Mouse (Mus musculus) stomach, embryonic 16.5 days (tissue): ENCODE measurements around the gene Grxcr1. TPM values are rescaled to one million over a fixed set of nuclear protein-coding genes. Genes with fewer than 3 reads are reported as not detected.

Experiments
- ATAC-seq: fragments of 200-750 bp; cut with Nextera tagmentation; 2 replicates; pipeline ENCODE4 v1.8.0; 2017; ENCODE audit warnings: moderate number of reproducible peaks, moderate TSS enrichment; ENCODE audit not compliant: insufficient read depth, low FRiP score
- H3K27ac ChIP-seq: fragments of 300-500 bp; sonication (generic); 2 replicates; pipeline ENCODE4 v1.5.1; 2014; ENCODE audit warnings: low read length
- H3K27me3 ChIP-seq: fragments of 300-500 bp; sonication (generic); 2 replicates; pipeline ENCODE4 v1.6.1; 2014; ENCODE audit warnings: low read length, control low read depth, mixed read lengths; ENCODE audit not compliant: control insufficient read depth, insufficient read depth
- H3K36me3 ChIP-seq: fragments of 300-500 bp; sonication (generic); 2 replicates; pipeline ENCODE4 v1.6.1; 2014; ENCODE audit warnings: low read length; ENCODE audit not compliant: control insufficient read depth, insufficient read depth
- H3K4me1 ChIP-seq: fragments of 300-500 bp; sonication (generic); 2 replicates; pipeline ENCODE4 v1.6.1; 2014; ENCODE audit warnings: low read length, control low read depth, mixed read lengths; ENCODE audit not compliant: control insufficient read depth, insufficient read depth
- H3K4me2 ChIP-seq: fragments of 300-500 bp; sonication (generic); 2 replicates; pipeline ENCODE4 v1.6.1; 2014; ENCODE audit warnings: low read depth, low read length, mixed read lengths
- H3K4me3 ChIP-seq: fragments of 300-500 bp; sonication (generic); replicated peaks from 2 replicates; pipeline ENCODE4 v1.5.1; 2014; ENCODE audit warnings: mild to moderate bottlenecking, low read length
- H3K9ac ChIP-seq: fragments of 300-500 bp; sonication (generic); 2 replicates; pipeline ENCODE4 v1.6.1; 2014; ENCODE audit warnings: low read length
- H3K9me3 ChIP-seq: fragments of 300-500 bp; sonication (generic); replicated peaks from 2 replicates; pipeline ENCODE4 v1.6.1; 2016; ENCODE audit warnings: low read length, control low read depth; ENCODE audit not compliant: control insufficient read depth
- WGBS: fragments of 180-500 bp; shearing (Covaris S2); extraction: QIAGEN DNeasy Blood & Tissue Kit; methylation state at CpG from one replicate; pipeline ENCODE4 v1.1.7; 2014; 5-methylcytosine and 5-hydroxymethylcytosine counted together
- polyA plus RNA-seq: library from polyadenylated mRNA; unstranded; fragments of >200 nt; fragmentation: Nextera tagmentation; extraction: Ambion mirVana; gene quantifications from 2 replicates; pipeline ENCODE4 v1.2.1, GENCODE M21; 2015

Grxcr1 gene
- polyA plus RNA-seq, 1 experiment from 2014 or later: not detected

DNA sequence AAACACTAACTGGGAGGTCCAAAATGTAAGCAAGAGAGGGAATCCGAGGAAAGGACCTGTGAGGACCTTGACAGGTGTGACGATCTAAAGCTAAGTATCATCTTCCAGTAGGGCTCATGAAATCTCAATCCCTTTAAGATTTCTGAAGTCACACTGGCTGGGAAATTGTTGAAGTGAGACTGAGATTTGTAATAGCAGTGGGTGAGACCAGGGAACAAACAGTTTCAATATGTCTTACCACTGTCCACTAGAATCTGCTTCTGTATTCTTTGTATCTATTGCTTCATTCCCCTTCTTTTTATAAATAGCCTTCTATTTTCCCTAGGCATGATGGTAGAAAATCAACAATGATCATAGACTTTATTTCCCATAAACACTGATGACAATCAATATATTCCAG lies 10.8 kb upstream of the Grxcr1 start:
- no peaks in the 10 kb centered on the region for H3K27me3 ChIP-seq
- H3K9ac ChIP-seq: no peak overlapping the region
- H3K4me3 ChIP-seq: no peak overlapping the region
- H3K27ac ChIP-seq: no peak overlapping the region
- H3K4me1 ChIP-seq: no peaks in the 10 kb centered on the region
- no peaks in the 10 kb centered on the region for H3K36me3 ChIP-seq
- no peaks in the 10 kb centered on the region for H3K9me3 ChIP-seq
- 60% methylated on average over 2 of the region's 2 CpGs for WGBS
- no peak overlapping the region for H3K4me2 ChIP-seq
- no peak for ATAC-seq

DNA sequence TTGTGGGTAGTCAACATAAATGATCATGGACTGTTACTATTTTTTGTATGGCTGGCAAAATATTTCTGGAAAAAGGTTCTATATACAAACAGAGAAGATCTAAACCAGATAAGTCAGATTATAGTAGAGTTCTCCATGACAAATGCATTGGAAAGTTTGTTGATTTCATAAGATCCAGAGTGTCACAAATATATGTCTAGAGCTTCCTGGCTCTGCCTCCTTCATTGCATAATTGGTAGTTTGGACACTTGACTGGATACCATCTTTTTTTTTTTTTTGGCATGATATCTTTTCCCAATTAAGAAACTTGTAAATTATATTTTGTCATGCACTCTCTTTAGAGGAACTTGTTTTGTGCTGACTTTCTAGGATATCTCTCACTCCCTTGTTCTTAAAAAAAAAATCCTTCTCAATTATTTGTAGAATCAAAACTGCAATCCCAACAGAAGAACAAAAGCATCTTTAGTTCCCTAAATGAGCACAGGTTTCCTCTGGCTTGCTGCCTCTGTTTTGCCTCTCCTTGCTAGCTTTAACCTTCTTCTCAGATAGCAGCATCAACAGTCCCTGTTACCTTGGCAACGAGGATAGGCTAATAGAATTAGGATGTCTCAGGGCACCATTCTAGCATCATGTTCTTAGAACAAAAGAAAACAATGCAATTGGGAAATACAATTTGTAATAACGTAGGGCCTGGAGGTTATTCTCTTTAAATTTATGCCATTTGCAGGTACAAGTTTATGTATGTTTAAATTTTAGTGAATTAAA lies 4.8 kb upstream of the Grxcr1 start:
- Histone ChIP-seq H3K27ac (no peak overlapping the region), H3K4me2 (no peak overlapping the region), H3K36me3 (no peaks in the 10 kb centered on the region), H3K4me1 (no peaks in the 10 kb centered on the region), H3K9ac (no peak overlapping the region), H3K27me3 (no peaks in the 10 kb centered on the region), H3K9me3 (no peaks in the 10 kb centered on the region), H3K4me3 (no peak overlapping the region)
- ATAC-seq: no peak
- WGBS: 79% methylated on average over 2 of the region's 2 CpGs

DNA sequence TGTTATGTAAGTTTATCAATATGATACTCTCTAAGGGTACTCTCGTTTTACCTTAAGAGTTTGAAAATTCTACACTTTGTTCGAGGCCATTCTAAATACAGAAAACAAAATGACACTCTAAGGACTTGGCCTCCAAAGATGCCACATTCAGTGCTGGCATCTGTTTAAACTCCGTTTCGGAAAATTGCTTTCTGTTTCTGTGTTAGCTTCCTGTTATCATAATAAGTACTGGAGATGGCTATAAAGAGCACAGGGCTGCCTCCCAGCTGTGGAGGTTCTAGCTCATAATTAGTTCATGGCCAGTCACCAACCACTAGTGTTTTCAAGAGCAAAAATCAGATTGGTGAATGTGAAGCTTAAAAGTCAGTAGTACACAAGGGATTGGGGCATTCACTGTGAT lies 4.2 kb upstream of the Grxcr1 start:
- H3K9me3 ChIP-seq: no peaks in the 10 kb centered on the region
- no peaks in the 10 kb centered on the region for H3K36me3 ChIP-seq
- no peak for ATAC-seq
- no peak overlapping the region for H3K9ac ChIP-seq
- no peaks in the 10 kb centered on the region for H3K27me3 ChIP-seq
- no peak overlapping the region for H3K4me3 ChIP-seq
- WGBS: 62% methylated on average over 4 of the region's 4 CpGs
- H3K4me2 ChIP-seq: no peak overlapping the region
- no peaks in the 10 kb centered on the region for H3K4me1 ChIP-seq
- H3K27ac ChIP-seq: no peak overlapping the region

DNA sequence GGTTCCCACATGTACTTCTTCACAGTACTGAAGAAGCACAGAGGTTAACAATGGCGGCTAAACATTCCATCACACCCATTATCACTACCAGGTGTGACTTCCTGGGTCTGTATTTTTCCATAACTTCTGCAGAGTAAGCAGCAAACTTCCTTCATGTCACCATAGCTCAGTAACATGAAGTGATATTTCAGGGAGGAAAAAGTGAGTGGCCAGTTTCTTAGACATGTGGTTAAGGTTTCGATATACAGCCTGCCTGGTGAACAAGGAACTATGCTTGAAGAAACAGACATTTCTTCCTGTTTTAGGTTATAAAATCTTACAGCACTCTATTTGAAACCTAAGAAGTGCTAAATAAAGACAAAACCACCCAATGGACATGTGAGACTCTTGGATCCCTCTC lies 1.7 kb downstream of the Grxcr1 start:
- Histone ChIP-seq H3K36me3 (no peaks in the 10 kb centered on the region), H3K4me1 (no peaks in the 10 kb centered on the region), H3K27me3 (no peaks in the 10 kb centered on the region), H3K27ac (no peak overlapping the region), H3K9ac (no peak overlapping the region), H3K4me3 (no peak overlapping the region), H3K9me3 (no peaks in the 10 kb centered on the region), H3K4me2 (no peak overlapping the region)
- no peak for ATAC-seq
- 79% methylated on average over 2 of the region's 2 CpGs for WGBS

DNA sequence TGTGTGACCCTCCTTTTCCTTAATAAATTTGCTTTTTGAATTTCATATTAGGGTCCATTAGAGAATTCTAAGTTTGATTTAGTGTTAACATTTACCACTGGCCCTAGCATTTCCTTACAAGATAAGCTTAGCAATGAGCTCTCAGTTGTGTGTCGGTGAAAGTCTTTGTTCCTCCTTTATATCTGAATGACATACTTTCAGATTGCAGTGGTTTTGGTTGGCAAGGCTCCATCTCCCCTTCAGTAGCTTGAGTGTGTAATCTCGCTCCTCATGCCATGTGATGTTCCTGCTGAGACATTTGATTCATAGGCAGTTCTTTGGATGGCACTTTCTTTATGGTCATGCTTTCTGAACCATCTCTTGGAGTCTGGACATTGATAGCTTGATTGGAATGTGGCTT lies 7.4 kb downstream of the Grxcr1 start:
- no peak for ATAC-seq
- H3K4me2 ChIP-seq: no peak overlapping the region
- H3K9me3 ChIP-seq: no peaks in the 10 kb centered on the region
- no peak overlapping the region for H3K27ac ChIP-seq
- no peak overlapping the region for H3K4me3 ChIP-seq
- no peaks in the 10 kb centered on the region for H3K4me1 ChIP-seq
- WGBS: 73% methylated on average over 2 of the region's 2 CpGs
- no peaks in the 10 kb centered on the region for H3K27me3 ChIP-seq
- no peaks in the 10 kb centered on the region for H3K36me3 ChIP-seq
- H3K9ac ChIP-seq: no peak overlapping the region

DNA sequence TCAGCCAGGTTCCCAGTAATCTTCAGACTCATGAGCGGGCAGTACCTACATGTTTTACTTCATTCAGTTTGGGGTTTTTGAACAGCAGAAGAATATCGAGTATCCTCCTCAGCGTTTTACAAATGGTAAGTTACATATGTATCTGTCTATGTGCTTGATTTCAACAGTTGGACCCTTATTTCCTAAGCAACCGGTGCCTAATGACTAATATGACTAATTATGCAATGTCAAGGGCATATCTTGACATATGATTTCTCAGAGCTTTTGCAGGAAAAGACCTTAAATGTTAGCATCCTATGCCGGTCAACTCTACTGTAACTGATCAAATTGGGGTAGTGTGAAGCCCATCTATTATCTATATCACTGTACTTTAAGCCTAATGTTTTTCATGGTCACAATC lies 11.7 kb downstream of the Grxcr1 start:
- no peaks in the 10 kb centered on the region for H3K9me3 ChIP-seq
- WGBS: 89% methylated on average over 5 of the region's 5 CpGs

DNA sequence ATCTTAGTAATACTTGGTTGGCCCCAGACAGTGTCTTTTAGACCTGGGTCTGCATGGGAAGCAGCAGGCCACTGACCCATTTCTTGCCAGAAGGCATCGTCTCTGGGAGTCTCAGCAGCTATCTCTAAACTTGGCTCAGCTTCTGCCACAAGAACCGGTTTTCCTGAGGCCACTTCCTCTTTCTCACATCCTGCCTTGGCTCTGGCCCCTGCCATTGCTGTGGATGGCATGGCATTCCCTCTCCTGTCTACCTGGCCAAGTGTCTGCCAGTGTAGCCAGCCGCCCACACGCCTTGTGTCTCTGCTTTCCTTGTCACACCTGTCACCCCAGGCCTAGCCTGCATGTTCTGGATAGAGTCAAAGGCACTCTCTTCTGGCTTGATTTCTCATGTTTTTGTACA lies 17.1 kb downstream of the Grxcr1 start:
- H3K9ac ChIP-seq: no peak overlapping the region

More for the DNA sequence above, 11.7 kb downstream of the Grxcr1 start:
- Histone ChIP-seq H3K36me3 (no peaks in the 10 kb centered on the region), H3K9ac (no peak overlapping the region), H3K4me2 (no peak overlapping the region), H3K4me1 (no peaks in the 10 kb centered on the region), H3K27me3 (no peaks in the 10 kb centered on the region), H3K27ac (no peak overlapping the region), H3K4me3 (no peak overlapping the region)
- ATAC-seq: no peak

DNA sequence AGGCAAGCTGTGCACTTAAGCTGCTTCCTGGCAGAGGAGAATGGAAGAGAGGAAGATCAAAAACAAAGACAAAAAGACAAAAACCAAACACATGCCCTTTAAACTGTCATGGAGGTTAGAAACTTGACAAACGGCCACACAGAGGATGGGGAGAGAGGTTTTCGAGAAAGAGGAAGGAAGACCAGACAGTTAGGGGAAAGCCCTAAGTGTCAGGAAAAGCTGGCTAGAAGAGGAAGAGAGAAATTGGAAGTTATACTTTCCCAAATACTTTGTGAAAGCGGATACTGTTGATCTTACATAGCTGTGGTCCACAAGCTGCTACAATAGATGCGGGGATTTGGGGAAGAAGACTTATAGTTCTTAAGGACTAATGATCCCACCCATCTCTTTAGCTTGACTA lies 17.9 kb downstream of the Grxcr1 start:
- Histone ChIP-seq H3K9me3 (no peaks in the 10 kb centered on the region), H3K27me3 (no peaks in the 10 kb centered on the region), H3K9ac (no peak overlapping the region), H3K36me3 (no peaks in the 10 kb centered on the region), H3K4me1 (no peaks in the 10 kb centered on the region), H3K4me3 (no peak overlapping the region), H3K27ac (no peak overlapping the region), H3K4me2 (no peak overlapping the region)
- 39% methylated on average over 4 of the region's 4 CpGs for WGBS
- ATAC-seq: no peak

More for the DNA sequence above, 17.1 kb downstream of the Grxcr1 start:
- Histone ChIP-seq H3K4me3 (no peak overlapping the region), H3K27me3 (no peaks in the 10 kb centered on the region), H3K36me3 (no peaks in the 10 kb centered on the region), H3K4me2 (no peak overlapping the region), H3K9me3 (no peaks in the 10 kb centered on the region), H3K4me1 (no peaks in the 10 kb centered on the region), H3K27ac (no peak overlapping the region)
- ATAC-seq: no peak
- 57% methylated on average over 4 of the region's 4 CpGs for WGBS

DNA sequence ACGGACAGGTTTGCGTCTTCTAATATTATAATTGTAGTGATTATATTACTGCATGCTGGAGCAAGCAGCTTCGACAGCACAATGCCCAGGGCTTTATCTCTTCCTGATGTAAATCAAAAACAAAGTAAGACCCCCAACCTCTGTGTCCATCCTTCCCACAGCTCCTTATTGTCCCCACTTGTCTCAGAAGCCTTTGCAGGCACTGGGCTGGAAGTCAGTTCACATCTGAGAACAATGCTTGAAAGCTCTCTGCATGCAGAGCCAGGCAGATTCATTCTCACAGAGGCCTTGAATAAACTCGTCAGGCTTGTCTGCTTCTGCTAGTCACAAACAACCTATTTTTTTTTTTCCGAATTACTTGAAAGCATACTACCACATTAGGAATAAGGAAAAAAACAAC lies 19.5 kb downstream of the Grxcr1 start:
- no peak overlapping the region for H3K4me2 ChIP-seq
- no peak overlapping the region for H3K27ac ChIP-seq
- no peaks in the 10 kb centered on the region for H3K9me3 ChIP-seq
- ATAC-seq: no peak
- H3K4me3 ChIP-seq: no peak overlapping the region
- no peaks in the 10 kb centered on the region for H3K36me3 ChIP-seq
- H3K4me1 ChIP-seq: no peaks in the 10 kb centered on the region
- no peaks in the 10 kb centered on the region for H3K27me3 ChIP-seq
- H3K9ac ChIP-seq: no peak overlapping the region
- 63% methylated on average over 5 of the region's 5 CpGs for WGBS
